Mouse (Mus musculus) bone marrow macrophage, adult 2 months (primary cell): ENCODE measurements around the gene She.

Experiments
- CTCF ChIP-seq: IDR thresholded peaks from 2 replicates; pipeline ENCODE4 v1.5.1; 2012; ENCODE audit warnings: low read depth, mild to moderate bottlenecking, low read length, moderate library complexity
- POLR2A ChIP-seq: IDR thresholded peaks from 2 replicates; pipeline ENCODE4 v1.6.1; 2012; ENCODE audit warnings: mild to moderate bottlenecking, low read depth, low read length, borderline replicate concordance

DNA sequence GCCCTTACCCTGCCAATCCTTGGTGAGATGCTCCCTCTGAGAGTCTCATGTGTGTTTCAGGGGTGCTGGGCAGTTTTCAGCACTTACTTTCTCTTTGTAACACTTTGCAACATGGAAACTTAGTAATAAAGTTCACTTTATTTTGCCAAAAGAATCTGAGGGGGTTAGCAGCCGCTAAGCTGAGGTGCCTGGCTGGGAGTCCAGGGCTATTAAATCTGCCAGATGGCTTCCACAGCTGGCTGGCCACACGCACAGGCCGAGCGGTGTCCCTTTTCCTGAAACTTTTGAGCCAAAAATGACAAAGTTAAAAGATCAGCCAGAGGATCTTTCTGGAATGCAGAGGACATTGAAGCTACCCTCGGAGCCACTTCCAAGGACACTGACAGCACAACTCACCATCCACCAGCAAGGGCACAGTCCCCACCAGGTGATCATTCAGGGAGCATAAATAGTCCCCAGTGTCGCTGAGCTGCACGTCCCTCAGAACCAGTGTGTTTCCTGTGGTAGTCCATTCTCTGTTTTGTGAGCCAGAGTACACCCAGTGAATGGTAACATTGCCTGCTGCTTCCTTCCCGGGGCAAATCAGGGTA is 58.8 kb downstream of the She start:
- no peak for TF ChIP-seq CTCF
- TF ChIP-seq POLR2A = no peak
